Mouse (Mus musculus): ENCODE results near the gene Gpr153.

- TF ChIP-seq USF1 (IDR thresholded peaks at IDR 0.05; ENCODE audit: low read depth, low read length): no peak
- no peak for TF ChIP-seq CTCF (IDR thresholded peaks at IDR 0.05 in 2 of 3, conservative IDR thresholded peaks at IDR 0.05 in 1 of 3; ENCODE audit: control insufficient read depth in 1 of 3, insufficient read depth in 1 of 3, low read depth in 2 of 3, low read length in 3 of 3, poor library complexity in 1 of 3, severe bottlenecking in 1 of 3)
- no peak for TF ChIP-seq TBP (IDR thresholded peaks at IDR 0.05; ENCODE audit: low read depth, low read length)
- no peak for TF ChIP-seq SMC3 (IDR thresholded peaks at IDR 0.05; ENCODE audit: low read depth, low read length)
- no peak for TF ChIP-seq POLR2A (IDR thresholded peaks at IDR 0.05; ENCODE audit: control insufficient read depth in 1 of 2, insufficient read depth in 1 of 2, low read depth in 1 of 2, low read length in 2 of 2, poor library complexity in 1 of 2)
- TF ChIP-seq EP300 (IDR thresholded peaks at IDR 0.05; ENCODE audit: low read depth in 1 of 2, low read length in 2 of 2): no peak
- TF ChIP-seq POLR2AphosphoS5 (IDR thresholded peaks at IDR 0.05; ENCODE audit: borderline replicate concordance, low read depth, low read length): no peak
- no peak for TF ChIP-seq ETS1 (IDR thresholded peaks at IDR 0.05; ENCODE audit: low read depth, low read length)
- TF ChIP-seq SIN3A (IDR thresholded peaks at IDR 0.05; ENCODE audit: low read length): no peak
- TF ChIP-seq CHD2 (IDR thresholded peaks at IDR 0.05; ENCODE audit: low read length): no peak
Observed at GRCm38 (mm10) chr4:152286183-152286582, 12.2 kb downstream of the Gpr153 start.

All from MEL (cell line).